Mouse (Mus musculus) lung, postnatal 14 days (tissue): Measurements from ENCODE around the gene Olfr518.
A peak's percentile ranks its signal among the peaks of the same experiment; 100 is the strongest.

ENCODE experiments used
- DNase-seq: peaks from one replicate; pipeline ENCODE4 v3.0.0; 2021

Olfr518 gene

DNA sequence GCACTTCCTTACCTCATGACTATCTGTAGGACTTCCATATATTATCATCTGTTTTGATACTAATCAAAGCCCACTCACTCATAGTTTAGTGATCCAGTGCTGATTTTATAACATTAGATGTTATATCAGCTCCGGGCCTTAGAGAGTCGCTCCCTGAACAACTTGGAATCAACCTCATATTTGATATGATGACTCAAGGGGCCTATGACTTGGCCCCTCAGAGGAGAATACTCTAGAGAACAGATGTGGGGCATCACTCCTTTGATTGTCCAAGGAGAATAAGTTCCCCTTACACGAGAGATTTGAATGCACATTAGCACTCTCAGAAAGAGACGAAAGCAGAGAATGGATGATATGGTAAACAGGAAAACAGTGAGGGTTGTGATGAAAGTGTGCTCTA lies at the start of gene Olfr518:
Gene Olfr518 (minus strand): TSS at position 101 of the 400 bp plus-strand sequence.
- no peak for DNase-seq

DNA sequence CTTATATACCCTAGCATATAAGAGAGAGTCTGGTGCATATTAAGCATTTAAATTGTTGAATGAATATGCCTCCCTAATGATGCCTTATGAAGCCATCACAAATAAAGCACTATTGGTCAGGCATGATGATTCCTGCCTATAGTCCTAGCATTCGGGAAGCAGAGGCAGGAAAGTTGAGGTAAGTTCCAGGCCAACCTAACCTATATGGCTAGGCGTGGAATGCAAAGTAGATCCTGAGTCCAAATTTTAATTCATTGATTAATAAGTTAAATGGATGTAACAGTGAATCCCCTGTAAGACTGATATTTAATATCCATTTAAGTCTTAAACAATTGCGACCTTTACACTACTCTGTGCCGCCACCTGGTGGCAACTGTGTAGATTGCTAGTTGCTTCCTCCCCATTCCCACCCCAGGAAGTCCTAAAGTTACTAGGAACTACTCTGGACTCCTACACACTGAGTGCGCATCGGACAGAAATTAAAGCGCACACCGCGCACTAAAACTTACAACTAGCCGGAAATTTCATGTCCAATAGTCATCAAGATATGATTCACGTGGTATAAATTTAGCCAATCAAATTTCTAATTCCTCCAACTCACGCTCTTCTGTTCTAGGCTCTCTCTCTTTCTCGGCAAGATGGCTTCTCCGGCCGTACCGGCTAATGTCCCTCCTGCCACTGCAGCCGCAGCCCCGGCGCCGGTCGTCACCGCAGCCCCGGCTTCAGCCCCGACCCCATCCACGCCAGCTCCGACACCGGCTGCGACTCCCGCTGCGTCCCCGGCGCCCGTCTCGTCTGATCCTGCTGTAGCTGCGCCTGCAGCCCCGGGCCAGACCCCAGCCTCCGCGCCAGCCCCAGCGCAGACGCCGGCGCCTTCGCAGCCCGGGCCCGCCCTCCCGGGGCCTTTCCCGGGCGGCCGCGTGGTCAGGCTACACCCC lies 49.3 kb upstream of the Olfr518 start, which contains the start of gene Eif3f:
Gene Eif3f (plus strand): TSS at position 624 of the 938 bp plus-strand sequence.
- peak; percentile 94 for DNase-seq

DNA sequence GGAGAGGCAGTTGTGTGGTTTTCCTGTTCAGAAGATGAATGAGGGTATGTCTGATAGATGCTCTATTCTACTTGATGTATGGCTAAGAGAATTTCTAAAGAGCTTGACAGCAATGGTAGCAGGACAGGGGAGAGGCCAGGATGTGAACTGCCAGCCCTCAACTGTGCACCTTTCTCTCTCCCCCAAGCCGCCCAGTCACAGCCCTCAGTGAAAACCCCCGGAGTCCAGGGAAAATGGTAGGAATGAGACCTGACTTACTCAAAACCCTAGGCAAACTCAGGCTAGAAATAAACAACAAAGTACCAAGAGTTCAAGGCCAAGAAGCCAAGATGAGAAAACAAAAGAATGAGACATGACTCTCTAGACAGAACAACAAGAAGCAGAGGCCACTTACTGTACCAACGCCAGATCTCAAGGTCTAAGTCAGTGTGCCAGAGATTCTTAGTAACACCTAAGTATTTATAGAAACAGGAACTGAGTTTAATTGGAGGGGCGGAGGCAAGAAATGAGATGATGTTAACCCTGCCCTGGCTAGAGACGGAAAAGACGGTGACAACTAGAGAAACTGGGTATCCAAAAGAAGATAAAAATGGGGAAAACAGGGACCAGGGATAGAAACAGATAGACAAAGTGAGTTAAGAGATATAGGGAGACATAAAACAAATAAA lies 45.1 kb upstream of the Olfr518 start, which contains the start of gene Nlrp10:
Gene Nlrp10 (minus strand): TSS at position 453 of the 668 bp plus-strand sequence.
- DNase-seq: no peak

DNA sequence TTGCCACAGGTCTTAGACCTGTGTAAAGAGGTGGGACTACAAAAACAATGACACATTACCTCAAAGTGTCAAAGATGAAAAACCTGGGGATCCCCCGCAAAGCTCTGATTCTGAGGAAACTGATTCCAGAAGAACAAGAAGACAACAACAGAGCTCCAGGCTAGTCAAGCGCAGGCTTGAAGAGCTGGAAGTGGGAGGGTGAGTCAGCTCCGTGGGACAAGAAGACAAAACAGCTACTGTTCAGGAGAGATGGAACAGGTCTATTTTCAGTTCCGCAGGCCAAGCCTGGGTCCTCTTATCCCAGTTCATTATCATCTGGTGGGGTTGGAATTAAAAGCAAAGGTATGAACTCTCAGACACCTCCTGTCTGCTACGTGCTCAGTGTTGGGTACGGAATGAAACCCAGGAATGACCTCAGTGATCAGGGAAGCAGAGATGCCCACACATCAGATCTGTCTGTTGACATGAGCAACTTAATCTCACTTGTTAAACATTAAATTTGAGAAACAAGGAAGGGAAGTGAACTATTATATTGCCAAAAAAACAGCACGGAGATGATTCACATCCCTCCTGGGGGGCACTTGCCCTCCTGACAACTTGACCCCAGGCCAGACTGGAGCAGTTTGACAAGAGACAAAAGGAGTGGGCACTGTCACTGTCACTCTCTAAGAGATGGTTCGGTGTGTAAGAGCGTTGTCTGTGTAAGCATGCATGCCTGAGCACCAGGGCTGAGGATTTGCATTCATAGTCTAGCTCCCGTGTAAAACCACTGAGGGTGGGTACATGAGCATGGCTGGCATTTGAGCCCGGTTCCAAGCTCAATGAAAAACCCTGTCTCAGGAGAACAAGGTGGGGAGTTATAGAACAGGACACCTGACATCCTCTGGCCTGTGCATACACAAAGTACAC lies 43.7 kb upstream of the Olfr518 start:
- no peak for DNase-seq

DNA sequence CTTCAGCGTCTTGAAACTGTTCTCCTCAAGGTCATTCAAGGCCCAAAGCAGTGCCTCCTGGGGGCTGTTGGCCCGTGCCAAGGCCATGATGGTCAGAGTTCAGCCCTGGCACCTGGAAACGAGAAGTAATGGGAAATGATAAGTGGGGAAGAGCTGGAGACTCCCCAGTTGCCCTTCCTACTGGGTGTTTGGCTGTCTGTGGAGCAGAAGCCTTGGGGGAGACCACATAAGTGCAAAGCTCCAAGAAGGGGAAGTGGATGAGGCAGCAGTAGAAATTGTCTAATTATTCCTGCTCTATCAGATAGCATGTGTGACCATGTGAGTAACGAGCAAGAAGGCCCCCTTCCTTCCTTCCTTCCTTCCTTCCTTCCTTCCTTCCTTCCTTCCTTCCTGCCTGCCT lies 42.2 kb upstream of the Olfr518 start:
- DNase-seq: no peak

DNA sequence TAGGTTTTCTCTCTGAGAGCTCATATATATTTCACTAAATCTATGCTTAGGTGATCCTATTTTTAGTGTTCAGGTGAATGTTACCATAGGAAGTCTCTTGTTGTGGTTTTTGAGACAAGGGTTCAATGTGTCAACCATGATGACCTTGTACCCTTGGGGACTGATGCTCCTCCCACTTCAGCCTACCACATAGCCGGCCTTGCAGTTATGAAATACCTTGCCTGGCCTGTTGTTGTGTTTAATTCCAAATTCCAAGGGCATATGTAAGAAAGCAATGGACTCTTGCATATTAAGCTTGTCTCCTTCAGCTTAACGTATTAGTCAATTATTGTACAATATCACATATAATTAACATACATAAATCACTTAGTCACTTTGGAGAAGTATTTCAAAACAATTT lies 19.2 kb upstream of the Olfr518 start:
- DNase-seq: no peak

DNA sequence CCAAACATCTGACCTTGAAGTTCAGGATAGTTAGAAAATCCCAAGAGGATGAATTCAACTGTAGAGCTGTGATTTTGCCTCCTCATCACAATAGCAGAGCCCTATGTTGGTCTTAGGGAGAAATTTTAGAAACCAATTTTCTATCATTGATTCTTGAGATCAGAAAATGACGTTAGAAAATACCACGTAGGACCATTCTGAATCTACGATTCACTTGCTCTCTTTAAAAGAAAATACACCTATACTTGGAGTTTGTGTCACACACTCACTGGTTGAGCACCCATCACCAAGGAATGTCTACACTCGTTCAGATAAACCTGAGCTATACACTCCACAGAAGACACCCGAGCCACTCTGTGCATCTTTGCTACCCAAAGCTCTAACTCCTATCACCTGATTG lies 9.5 kb upstream of the Olfr518 start, which contains the start of gene Olfr519:
Gene Olfr519 (minus strand): TSS at position 101 of the 400 bp plus-strand sequence.
- DNase-seq: no peak

DNA sequence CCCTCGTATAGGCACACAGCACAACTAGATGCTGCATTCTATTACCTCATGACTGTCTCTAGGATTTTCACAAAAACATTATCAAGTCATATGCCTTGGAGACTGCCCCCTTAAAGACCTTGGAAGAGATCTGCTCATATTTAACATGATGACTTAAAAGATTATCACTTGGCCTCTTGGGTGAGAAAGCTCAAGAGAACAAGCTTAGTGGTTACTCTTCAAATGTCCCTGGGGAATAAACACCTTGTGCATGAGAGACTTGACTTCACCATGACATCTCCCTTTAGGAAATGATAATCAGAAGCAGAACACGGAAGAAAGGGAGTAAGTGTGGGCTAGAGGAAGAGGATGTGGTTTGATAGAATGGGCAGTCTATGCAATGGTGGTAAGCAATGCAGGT lies 12.5 kb downstream of the Olfr518 start, which contains the start of gene Olfr517:
Gene Olfr517 (minus strand): TSS at position 101 of the 400 bp plus-strand sequence.
- DNase-seq: no peak

DNA sequence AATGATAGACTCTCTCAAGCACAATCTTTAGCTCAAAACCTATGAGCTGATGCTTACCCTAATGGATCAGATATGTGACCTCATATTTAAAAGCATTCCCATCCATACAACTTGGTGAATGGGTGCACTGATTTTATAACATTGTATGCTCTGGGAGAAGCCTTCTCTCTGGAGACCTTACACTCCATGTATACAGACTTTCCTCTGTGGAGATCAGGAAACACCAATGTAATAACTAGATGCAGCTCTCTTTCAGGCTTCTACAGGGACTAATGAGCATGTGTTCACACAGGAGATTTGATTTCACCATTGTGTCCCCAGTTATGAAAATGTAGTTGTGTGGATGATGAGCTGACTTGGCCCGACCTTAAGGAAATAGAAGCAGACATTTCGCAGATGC lies 34.4 kb downstream of the Olfr518 start, which contains the start of gene Olfr516:
Gene Olfr516 (minus strand): TSS at position 101 of the 400 bp plus-strand sequence.
- DNase-seq: no peak
